Mouse (Mus musculus): ENCODE results near the gene Insrr.

Insrr gene

DNA sequence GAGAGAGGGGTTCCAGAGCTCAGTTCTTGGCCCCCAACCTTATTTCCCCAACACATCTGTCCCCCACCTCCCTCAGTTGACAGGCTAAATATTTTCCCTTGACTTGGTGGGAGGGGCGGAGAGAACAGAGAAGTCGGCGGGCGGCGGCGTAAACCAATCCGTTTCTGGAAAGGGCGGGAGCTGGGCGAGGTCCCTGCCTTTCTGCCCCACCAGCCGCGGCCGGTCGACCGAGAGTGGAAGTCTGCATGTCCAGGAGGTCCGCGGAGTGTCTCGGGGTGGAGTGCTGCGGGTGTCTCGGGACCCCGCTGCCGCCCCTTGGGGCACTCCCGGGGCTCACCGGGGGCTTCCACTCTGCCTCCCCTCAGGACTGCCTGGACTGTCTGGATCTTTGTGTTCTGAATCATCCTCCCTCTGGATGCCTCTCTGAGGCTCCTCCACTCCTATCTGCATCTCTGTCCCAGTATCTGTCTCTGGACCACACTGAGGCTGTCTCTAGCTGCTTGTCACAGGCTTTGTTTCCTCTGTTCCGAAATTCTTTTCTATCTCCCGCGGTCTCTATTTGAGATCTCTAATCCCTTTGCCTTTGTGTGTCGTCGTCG is at the start of gene Insrr:
Gene Insrr, plus strand, starts transcription at position 216 of the 599 bp plus-strand sequence.
- peak; percentile 29 for DNase-seq (ENCODE audit: low spot score)

DNA sequence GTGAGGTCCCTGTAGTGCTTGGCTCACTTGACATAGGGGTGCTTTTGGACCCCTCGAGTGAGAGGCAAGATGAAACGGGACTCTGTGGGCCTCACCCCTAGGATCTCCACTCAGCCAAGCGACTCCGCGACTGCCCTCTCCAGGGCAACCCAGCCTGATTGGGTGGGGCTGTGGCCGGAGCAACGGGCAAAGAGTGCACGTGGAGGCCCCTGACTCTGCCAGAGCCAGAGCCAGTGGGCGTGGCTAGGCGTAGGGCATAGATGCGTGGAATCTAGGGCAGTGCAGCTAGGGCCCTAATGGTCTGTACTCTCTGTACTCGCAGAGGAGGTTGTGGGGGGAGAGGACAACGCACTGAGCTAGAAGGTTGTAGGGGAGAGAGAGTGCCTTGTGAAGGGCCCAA is 48.3 kb upstream of the Insrr start, which contains the start of gene Lrrc71:
Gene Lrrc71, minus strand, starts transcription at position 195 of the 400 bp plus-strand sequence.
- no peak for DNase-seq (ENCODE audit: low spot score)

DNA sequence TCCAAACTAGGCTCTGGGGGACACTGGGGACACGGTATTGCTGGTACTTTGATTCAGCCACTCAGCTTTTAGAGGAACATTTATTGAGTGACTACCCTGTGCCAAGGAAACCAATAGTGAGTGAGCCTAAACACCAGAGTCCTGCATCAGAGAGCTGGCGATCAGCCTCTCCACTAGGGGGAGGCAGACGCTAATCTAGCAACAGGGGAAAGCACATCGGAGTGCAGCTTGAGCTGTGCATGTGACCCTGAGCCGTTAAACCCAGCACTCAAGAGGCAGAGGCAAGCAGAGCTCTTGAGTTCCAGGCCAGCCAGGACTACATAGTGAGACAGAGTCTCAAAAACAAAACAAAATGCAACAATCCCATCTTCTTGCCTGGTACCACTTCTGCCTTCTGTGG is 47.7 kb upstream of the Insrr start:
- peak; percentile 49 for DNase-seq (ENCODE audit: low spot score)

DNA sequence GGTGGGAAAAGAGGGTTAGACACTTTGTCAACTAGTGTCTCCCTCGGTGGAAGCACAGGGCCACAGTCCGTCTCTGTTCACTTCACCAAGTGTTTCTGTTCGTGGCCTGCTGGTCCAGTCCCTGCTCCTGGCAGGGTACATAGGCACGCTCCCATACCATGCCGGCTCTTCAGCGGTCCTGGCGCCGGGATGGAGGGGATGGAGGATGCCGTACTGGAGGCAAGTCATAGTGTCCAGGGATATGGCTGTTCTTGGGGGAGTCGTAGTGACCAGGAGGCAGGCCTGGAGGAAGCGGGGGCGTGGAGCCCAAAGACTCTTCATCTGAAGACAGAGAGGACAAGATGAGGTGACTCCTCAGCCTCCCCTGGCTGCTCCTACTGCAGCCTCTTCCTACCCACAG is 46.8 kb upstream of the Insrr start:
- no peak for DNase-seq (ENCODE audit: low spot score)

DNA sequence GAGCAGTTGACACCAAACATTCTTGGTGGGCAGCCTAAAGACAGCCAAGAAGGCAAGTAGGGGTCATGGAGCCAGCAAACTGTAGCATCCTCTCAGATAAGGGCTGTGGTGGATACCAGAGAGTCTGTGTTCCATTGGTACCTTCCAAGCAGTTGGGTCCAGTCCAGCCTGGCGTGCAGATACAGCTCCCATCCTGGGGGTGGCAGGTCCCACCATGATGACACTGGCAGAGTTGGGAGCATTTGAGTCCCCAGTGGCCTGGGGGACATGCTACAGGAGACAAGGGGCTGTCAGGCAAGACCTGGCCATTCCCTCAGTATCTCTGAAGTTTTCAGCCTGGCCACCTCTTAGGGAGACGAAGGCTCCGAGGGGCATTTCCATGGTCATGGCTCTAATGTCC is 44.2 kb upstream of the Insrr start:
- DNase-seq (ENCODE audit: low spot score) = no peak

DNA sequence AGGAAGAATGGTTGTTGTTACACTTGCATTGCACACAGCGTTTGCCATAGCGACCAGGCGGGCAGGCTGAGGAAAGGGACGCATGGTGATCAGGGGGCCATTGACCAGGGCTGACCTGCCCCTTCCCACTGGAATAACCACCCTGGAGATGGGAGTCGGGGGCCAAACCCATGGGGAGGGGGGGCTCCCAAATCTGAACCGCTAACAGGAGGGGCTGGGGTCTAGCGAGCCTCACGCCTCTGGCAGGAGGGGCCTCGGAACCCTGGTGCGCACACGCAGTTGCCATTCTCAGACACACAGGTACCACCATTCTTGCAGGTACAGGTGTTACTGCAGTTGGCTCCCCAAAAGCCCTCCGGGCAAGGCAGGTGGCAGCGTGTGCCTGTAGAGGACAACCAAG is 42.9 kb upstream of the Insrr start:
- DNase-seq (ENCODE audit: low spot score) = no peak

DNA sequence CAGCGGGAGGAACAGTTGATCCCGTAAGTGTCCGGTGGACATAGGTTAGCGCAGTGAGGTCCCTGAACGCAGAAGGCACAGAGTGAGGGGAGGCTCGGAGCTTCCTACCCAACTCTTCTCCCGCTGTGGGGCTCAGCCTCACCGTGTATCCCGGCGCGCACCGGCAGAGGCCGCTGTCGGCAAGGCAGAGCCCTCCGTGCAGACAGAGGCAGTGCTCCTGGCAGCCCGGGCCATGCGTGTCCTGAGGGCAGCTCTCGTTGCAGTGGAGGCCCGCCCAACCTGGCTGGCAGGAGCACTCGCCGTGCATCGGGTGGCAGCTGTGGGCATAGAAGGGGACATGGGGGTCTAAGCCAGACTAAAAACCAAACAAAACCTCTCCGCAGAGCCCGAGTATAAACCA is 40.8 kb upstream of the Insrr start:
- peak; percentile 86 for DNase-seq (ENCODE audit: low spot score)

DNA sequence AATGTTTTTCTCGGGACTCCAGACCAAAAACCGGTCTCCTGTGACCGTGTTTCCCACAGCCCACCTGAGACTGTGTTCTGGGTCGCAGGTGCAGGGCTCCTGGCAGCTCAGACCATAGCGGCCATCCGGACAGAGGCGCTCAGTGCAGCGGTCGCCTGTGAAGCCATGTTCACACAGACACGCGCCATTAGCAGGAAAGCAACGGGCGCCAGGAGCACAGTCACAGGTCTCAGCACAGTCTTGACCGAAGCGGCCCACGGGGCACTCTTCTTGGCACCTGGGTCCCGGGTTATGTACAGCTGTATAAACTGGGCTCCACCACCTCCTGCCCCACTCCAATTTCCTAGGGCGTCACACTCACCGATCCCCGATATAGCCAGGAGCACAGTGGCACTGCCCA is 40.3 kb upstream of the Insrr start:
- no peak for DNase-seq (ENCODE audit: low spot score)

DNA sequence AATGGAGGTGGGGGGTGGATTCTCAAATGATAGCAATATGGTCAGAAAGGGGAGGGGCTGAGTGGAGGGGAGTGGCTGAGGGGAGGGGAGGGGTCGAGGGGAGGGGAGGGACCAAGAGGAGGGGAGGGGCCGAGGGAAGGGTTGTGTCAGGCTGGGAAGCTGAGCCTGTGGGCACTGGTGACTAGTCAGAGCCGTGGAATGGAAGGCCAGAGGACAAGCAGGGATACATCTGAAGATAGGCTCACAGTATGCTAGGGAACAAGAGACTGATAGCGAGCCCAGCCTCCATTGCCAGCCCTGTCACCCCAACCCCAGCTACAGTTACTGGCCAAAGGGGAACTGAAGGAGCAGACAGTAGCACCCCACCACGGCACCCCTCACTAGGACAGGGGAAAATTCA is 38.1 kb upstream of the Insrr start:
- no peak for DNase-seq (ENCODE audit: low spot score)

DNA sequence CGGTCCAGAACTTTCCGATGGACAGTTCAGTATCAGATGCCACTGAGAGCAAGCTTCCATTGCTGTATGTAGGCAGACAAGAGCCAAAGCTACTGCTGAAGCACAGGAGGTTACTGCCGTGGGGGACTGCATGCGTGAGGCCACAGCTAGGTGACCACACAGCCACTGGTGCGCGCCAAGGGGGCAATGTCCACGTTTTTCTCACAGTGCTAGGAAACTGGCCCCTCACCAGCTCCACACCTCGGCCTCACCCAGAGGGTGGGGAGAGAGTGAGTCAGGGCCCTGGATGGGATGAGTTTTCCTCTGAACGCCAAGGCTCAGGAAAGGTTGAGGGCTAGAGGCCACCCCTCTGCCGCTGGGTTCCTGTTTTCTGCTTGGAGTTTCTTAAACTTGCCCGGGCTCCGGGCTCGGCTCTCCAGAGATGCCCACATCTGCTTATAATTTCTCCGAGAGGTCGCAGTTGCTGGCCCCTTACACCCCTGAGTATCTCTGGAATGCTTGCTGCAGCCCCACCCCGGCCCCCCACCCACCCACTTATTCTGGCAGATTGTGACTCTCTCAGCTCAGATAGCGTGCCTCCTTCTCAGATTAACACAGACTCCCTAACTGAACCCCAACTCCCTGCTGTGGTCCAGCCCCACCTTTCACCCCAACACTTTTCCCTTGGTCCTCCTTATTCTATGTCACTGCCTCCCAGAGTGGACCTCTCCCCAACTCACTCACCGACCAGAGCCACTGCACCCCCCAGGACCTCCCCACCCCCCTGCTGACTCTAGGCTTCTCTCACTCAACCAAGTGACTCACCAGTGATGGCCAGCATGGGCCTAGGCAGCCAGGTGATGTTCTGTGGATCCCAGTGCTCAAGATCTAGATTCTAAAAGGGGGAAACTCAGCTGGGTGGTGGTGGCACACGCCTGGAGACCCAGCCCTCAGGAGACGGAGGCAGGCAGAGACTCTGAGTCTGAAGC is 35.1 kb upstream of the Insrr start:
- DNase-seq (ENCODE audit: low spot score) = no peak

DNA sequence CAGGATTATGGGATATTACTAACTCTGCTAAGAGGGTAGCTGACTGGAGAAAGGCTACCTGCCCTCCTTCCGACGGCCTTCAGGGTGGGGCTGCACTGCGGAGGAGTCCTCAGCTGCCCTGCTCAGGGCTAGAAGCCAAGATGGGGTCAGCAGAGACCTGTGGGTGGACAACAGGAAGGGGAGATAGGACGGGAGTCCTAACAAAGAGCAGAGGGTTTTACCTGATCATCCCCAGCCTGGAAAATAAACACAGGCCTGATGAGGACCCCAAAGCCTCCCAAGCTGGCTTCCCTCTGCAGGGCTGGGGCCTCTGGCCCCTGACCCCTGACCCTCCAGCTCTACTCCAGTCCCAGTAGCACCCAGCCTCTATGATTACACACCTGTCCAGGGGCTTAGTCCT is 33.5 kb upstream of the Insrr start:
- DNase-seq (ENCODE audit: low spot score) = no peak

DNA sequence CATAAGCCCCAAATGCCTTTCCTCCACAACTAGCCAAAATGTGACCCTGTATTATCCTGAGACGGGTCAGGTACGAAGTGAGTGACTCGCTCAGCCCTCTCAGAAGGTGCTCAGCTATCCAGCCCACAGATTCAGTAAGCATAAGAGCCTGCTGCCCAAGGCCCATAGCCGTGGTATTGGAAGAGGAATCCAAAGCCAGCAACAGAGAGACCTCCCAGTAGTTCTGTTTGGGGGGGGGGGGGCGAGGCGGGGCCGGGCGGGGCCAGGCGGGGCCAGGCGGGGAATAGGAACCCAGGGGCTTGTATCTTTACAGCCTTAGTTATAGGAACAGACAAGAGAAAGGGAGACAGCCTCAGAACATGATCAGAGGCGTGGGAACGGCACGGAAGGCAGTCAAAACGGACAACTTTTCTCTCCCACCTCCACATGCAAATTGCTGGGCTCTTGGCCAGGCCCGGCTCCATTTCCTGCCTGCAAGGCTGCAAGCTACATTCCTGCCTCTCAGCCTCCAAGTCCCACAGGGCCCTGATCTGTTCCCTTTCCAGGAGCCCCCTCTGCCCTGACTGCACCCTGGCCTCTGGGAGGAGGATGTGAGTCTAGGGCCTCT is 33.0 kb upstream of the Insrr start:
- peak; percentile 40 for DNase-seq (ENCODE audit: low spot score)

DNA sequence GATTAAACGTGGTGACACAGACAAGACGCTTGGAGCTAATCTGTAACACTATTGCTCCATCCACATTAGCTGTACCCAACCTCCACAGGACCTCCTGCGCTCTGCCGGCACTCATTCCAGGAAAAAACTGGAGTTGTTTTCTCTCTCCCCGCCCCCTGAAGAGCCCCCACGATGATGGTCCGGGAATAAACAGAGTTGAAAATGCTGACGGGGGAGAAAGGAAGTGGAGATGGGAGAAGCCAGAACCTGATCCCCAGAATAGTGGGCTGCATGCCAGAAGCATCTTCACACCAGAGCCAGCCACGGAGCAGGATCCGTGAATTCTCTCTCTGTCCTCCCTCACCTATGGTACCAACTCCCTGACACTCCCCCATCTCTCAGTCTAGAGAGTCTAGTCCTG is 32.2 kb upstream of the Insrr start:
- no peak for DNase-seq (ENCODE audit: low spot score)

DNA sequence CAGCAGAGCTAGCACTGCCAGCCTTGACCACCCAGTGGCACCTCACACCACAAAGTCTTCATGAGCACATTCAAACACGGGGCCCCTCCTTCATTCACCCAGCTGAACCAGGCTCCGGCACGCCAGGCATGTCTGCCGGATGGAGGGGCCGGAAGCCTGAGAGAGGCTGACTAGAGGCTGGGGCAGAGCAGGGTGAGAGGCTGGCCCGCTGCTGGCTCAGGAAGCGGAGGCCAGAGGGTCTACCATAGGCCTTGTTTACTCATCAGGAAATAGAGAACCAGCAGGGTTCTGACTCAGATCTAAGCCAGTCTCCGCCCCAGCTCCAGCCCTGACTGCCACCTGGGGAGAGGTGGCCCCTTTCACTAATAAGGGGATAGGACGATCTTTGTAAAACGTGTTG is 31.7 kb upstream of the Insrr start:
- DNase-seq (ENCODE audit: low spot score) = no peak

DNA sequence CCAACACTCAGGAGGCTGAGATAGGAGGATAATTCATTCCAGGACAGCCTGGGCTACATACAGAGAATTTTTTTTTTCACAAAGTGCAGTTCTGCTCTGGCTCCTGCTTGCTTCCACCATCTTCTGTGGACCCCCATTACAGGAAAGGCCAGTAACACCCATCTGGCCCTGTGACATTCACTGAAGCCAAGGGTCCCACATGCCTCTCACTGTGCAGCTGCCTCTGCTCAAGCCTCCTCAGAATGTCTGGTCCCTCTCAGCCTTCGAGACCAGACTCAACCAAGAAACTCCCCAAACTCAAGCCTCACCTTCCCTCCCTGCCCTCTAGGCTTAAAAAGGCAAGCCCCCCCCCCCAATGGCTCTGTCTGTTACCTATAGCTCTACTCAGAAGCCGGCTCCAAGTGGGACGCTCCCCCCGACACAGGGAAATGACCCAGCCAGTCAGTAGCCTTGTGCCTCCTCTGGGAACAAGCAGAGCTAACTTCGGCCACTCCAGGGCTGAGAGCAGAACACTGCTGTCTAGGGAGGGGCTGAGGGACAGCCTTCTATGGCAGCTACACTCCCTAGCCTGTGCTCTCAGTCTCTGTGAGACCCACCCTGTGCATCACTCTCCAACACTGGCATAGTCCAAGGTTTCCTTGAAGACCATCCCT is 31.0 kb upstream of the Insrr start:
- no peak for DNase-seq (ENCODE audit: low spot score)

DNA sequence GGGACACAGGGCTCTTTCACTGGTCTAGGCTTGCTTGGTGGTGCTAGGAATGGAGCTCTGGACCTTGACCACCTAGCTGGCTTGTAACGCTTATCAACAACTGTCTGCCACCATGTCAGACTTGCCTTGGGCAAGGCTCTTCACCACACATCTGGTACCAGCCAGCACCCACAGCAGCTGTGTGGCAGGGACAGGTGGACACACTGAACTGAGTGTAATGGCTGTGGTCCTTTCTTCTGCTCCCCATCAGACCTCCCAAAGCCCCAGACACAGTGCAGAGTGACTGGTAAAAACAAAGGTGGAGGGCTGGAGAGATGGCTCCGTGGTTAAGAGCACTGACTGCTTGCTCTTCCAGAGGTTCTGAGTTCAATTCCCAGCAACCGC is 30.5 kb upstream of the Insrr start:
- no peak for DNase-seq (ENCODE audit: low spot score)

DNA sequence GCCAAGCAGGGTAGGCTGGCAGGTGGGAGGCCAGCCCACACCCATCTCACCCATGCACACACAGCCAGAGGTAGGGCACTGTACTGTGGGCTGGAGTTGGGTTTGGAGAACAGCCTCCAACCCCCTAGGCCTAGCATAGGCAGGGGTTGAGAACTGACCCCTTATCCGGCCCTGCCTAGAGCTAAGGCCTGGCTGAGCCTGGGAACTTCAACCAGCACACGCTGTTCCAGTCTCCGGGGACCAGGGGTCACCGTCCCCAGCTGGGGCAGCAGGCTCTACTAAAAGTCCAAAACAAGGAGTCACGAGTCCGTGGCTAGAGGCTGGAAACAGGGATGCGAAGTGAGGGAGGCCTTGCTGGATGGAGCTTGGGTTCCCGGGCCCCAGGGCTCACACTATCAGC is 29.0 kb upstream of the Insrr start:
- no peak for DNase-seq (ENCODE audit: low spot score)

DNA sequence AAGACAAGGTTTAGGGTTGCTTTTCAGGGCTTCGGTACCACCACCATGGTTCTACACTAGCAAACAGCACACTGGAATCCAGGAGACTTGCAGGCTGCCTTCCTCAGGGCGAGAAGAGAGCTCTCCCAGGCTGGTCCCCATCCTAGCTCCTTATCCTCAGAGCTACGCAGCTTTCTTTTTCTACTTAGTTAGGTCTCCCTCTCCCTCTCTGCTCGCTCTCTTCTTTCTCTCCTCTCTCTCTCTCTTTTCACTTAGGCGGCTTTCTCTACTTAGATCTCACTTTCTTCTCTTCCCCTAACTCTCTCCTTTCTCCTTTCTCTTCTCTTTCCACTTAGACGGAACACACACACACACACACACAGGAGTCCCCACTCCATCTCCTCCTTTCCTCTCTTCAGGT is 28.3 kb upstream of the Insrr start:
- DNase-seq (ENCODE audit: low spot score) = no peak

DNA sequence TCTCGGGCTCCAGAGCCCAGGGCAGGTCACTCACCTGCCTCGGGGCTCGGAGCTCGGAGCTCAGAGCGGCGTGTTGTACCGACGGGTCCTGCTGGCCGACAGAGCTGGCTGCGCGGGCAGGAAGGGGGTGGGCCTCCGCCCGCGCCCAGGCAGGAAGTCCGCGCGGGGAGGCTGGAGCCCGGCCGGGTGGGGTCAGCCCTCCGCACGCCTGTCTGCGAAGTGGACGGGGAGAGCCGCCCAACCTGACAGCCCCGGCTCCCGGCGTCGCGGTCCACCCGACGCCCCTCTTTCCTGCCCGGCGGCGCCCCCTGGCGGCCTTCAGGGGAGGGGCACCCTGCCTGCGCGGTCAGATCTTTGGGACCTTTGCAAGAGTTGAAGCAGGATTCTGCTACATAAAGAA is 27.9 kb upstream of the Insrr start:
- peak; percentile 84 for DNase-seq (ENCODE audit: low spot score)

DNA sequence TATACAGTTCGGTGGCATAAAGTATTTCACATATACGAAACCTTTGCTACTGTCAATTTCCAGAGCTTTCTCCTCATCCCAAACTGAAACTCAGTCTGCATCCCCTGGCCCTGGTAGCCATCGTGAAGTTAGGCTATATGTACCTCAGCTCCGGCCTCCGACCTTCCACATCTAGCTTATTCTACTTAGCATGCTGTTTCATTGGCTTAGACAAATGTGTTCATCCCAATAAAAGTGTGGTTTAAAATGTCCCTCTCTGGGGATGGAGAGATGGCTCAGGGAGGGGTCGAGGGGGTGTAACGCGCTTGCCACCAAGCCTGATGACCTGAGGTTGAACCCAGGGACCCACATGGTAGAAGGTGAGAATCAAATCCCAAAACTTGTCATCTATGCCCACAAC is 27.2 kb upstream of the Insrr start:
- no peak for DNase-seq (ENCODE audit: low spot score)

DNA sequence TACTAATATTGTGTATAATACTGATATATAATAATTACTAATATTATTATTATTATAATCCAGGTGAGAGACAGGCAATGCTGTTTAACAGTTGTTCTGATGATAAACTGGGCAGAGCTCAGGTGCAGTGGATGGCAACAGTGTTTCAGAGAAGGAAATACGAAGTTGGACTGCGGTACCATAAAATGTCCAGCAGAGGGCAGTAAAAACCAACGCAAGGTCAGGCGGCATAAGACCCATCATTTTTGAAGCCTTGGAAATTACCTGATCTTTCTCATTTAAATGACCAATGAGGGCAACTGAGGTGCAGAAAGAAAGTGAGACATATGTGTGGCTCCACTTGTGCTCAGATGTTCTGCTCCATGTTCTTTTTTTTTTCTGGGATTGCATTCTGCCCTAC is 26.5 kb upstream of the Insrr start:
- no peak for DNase-seq (ENCODE audit: low spot score)

DNA sequence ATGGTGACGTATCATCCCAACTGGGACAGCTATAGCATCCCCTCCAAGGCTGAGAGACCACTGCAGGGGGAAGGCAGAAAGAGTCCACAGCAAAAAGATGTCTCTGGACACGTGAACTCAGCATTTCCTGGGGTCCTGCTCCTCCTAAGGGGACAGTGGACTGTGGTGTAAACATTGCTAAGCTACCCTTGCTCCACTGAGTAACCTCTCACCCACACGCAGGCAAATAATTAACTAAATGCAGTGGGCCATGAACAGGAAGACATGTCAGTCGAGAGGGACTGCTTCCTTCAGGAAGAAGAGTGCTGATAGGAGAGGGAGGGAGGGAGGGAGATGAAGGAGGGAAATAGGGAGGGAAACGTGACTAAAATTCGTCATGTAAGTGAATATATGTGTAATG is 25.7 kb upstream of the Insrr start:
- DNase-seq (ENCODE audit: low spot score) = no peak

DNA sequence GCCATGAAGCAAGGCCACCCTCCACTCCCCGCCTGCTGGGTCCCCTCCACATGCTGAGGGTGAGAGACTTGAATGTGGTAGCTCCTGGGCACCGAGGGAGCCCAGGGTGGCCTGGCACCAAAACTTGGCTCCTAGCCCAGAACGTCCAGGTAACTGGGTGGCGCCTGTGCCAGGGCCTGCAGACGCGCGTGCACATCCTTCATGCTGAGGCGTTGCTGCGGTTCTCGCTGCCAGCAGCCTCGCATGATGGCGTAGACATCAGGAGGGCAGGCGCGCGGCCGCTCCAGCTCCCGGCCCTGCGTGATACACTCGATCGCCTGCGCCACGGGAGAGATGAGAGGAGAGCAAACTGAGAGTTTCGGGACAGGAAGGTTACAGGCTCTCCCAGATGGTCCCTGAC is 18.5 kb upstream of the Insrr start:
- no peak for DNase-seq (ENCODE audit: low spot score)
